Comparison of ENCODE assay signal across 29 mouse cellular contexts in genomic region chr2:78983944-78984498, GRCm38 (mm10).
DNase-seq lines count a peak whose midpoint lies in the region; ATAC-seq and TF ChIP-seq lines count a peak whose summit lies in the region.
"Had no signal": no experiment of that assay in that cellular context is flagged by ENCODE, and none has a peak within 500 bp of the region (broad histone marks: within the 10 kb centered on the region; RNA-seq: fewer than 3 reads in every experiment).

No protein-coding gene starts in this region.

- TF ChIP-seq EP300 in liver, postnatal 0 days (IDR thresholded peaks at IDR 0.05; ENCODE audit: low read depth): no peak

- H3K4me1 ChIP-seq in liver, embryonic 11.5 days (replicated peaks; ENCODE audit: control insufficient read depth, insufficient read depth, low read length): peaks cover 4% of the 10 kb centered on the region; the same call in 1 of the 2 replicates
- peaks cover 3% of the 10 kb centered on the region; the same call in 1 of the 2 replicates for H3K4me1 ChIP-seq in liver, postnatal 0 days (ENCODE audit: insufficient read depth)
- H3K4me1 ChIP-seq: forebrain, embryonic 10.5 days; forebrain, embryonic 13.5 days; heart, embryonic 10.5 days had no signal

- DNase-seq in liver, embryonic 11.5 days (ENCODE audit: low spot score): no peak
- DNase-seq in liver, postnatal 0 days: no peak
- DNase-seq in thymus, postnatal 4 days: peak; percentile 23
- DNase-seq in thymus, postnatal 10 days (ENCODE audit: low spot score in 2 of 2): no peak
- DNase-seq in ZHBTc4 (ENCODE audit: low read depth, low spot score): peak; percentile 2
- DNase-seq in left cerebral cortex, adult 8-10 months (ENCODE audit: low spot score in 2 of 2): no peak
- DNase-seq in B cell, adult 2 months: no peak
- DNase-seq: adrenal gland, adult 8-10 months; adrenal gland, postnatal 25 days; cerebellum, adult 11-12 months; cerebellum, adult 8-10 months; cerebellum, postnatal 10 days; cerebellum, postnatal 36 days; gastrocnemius, postnatal 10 days; gastrocnemius, postnatal 36 days; heart, adult 2 months; heart, postnatal 14 days; heart, postnatal 4 days had no signal

- no peak overlapping the region for H3K27ac ChIP-seq in liver, embryonic 11.5 days (ENCODE audit: low read depth, low read length)
- no peak overlapping the region for H3K27ac ChIP-seq in liver, postnatal 0 days (ENCODE audit: low read depth)
- H3K27ac ChIP-seq: forebrain, embryonic 10.5 days; forebrain, embryonic 13.5 days; heart, adult 2 months; heart, embryonic 10.5 days; heart, embryonic 13.5 days; hindbrain, embryonic 14.5 days; hindbrain, postnatal 0 days had no signal

- H3K4me2 ChIP-seq in liver, embryonic 11.5 days: no peak overlapping the region
- H3K4me2 ChIP-seq in liver, postnatal 0 days (ENCODE audit: low read depth, low read length): no peak overlapping the region
- H3K4me2 ChIP-seq: forebrain, embryonic 13.5 days; heart, embryonic 13.5 days; hindbrain, embryonic 14.5 days had no signal

- H3K27me3 ChIP-seq in liver, embryonic 11.5 days (replicated peaks; ENCODE audit: control insufficient read depth, insufficient read depth, low read length): no peaks in the 10 kb centered on the region
- H3K27me3 ChIP-seq in liver, postnatal 0 days (ENCODE audit: insufficient read depth, low read length): no peaks in the 10 kb centered on the region
- H3K27me3 ChIP-seq: forebrain, embryonic 13.5 days; heart, embryonic 13.5 days had no signal

- no peaks in the 10 kb centered on the region for H3K9me3 ChIP-seq in liver, embryonic 11.5 days (ENCODE audit: control insufficient read depth, low read length)
- no peaks in the 10 kb centered on the region for H3K9me3 ChIP-seq in liver, postnatal 0 days (ENCODE audit: low read length)
- H3K9me3 ChIP-seq: forebrain, embryonic 10.5 days; forebrain, embryonic 13.5 days; heart, embryonic 10.5 days; heart, embryonic 13.5 days had no signal

- no peaks in the 10 kb centered on the region for H3K36me3 ChIP-seq in liver, embryonic 11.5 days (ENCODE audit: control insufficient read depth, insufficient read depth, low read length)
- no peaks in the 10 kb centered on the region for H3K36me3 ChIP-seq in liver, postnatal 0 days (replicated peaks; ENCODE audit: insufficient read depth, low read length)
- H3K36me3 ChIP-seq: forebrain, embryonic 10.5 days; G1E; heart, embryonic 10.5 days; heart, embryonic 13.5 days had no signal

- no peak for TF ChIP-seq CTCF in liver, postnatal 0 days (IDR thresholded peaks at IDR 0.05; ENCODE audit: low read depth)

- whole genome bisulfite sequencing in liver, embryonic 11.5 days: 68% methylated on average over 5 of the region's 5 CpGs
- 67% methylated on average over 5 of the region's 5 CpGs for WGBS in liver, postnatal 0 days (ENCODE audit: insufficient replicate concordance)

- H3K4me3 ChIP-seq in liver, embryonic 11.5 days (ENCODE audit: low read depth, low read length): no peak overlapping the region
- H3K4me3 ChIP-seq in liver, postnatal 0 days (ENCODE audit: low read depth, low read length): no peak overlapping the region
- H3K4me3 ChIP-seq: forebrain, embryonic 10.5 days; forebrain, embryonic 13.5 days; heart, adult 2 months; heart, embryonic 10.5 days; heart, embryonic 13.5 days had no signal

- 0 out of 2 replicates have a peak, but pooled peaks have one; percentile 40 for ATAC-seq in liver, embryonic 11.5 days (replicated peaks; ENCODE audit: low FRiP score)
- ATAC-seq in liver, postnatal 0 days: no peak
- peak; percentile 29; the same call in 1 of the 2 replicates for ATAC-seq in megakaryocyte-erythroid progenitor cell, adult 5-6 weeks (replicated peaks; ENCODE audit: low FRiP score, low TSS enrichment, poor library complexity, severe bottlenecking)
- ATAC-seq: activated CD4-positive, CD25-positive, alpha-beta regulatory T cell, adult 4 months; forebrain, embryonic 13.5 days; forebrain, embryonic 16.5 days; hindbrain, postnatal 0 days; Patski had no signal

- H3K9ac ChIP-seq in liver, embryonic 11.5 days (ENCODE audit: low read depth, low read length): no peak overlapping the region
- no peak overlapping the region for H3K9ac ChIP-seq in liver, postnatal 0 days (replicated peaks)
- H3K9ac ChIP-seq: forebrain, embryonic 13.5 days; heart, embryonic 13.5 days; hindbrain, embryonic 14.5 days had no signal

Comparison
In these comparisons a context has a peak if more than half of its experiments do, and no peak if none do; other contexts are left out.
1. DNase-seq: peak in thymus, postnatal 4 days (single experiment) and ZHBTc4 (single experiment); none in liver, embryonic 11.5 days (single experiment), liver, postnatal 0 days (single experiment), thymus, postnatal 10 days (0 of 2), left cerebral cortex, adult 8-10 months (0 of 2) and B cell, adult 2 months (0 of 2).